Mouse (Mus musculus) thymus, postnatal 10 days (tissue): Measurements from ENCODE around the gene Alox12.

Experiments
- DNase-seq, 2 experiments: peaks; one replicate each; pipeline ENCODE4 v3.0.0; 2021; ENCODE audit warnings: low spot score in 2 of 2

The Alox12 gene

GRCm38 (mm10) chr11:70220731-70221602 is 34.2 kb downstream of the Alox12 start, which contains the start of gene Slc16a13:
TSS of gene Slc16a13 (minus strand) at chr11:70221064.
- DNase-seq = peak; percentile 84 to 85

DNA sequence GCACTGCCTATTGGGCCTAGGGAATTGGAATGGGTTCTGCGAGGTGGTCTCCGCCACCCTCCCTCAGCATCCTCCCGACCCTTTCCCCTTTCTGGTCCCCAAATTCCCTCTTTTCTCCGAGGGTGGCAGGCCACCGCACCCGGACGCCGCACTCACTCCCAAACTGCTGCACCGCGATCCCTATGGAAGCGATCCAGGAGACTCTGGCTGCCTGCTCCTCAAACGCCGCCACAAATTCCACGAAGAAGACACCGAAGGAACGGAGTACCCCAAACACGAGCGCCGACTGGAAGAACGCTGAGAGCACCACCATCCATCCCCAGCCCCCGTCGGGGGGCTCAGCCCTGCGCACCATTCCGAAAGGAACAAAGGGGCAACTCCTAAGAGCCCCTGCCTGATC is 34.8 kb downstream of the Alox12 start:
- DNase-seq = no peak

DNA sequence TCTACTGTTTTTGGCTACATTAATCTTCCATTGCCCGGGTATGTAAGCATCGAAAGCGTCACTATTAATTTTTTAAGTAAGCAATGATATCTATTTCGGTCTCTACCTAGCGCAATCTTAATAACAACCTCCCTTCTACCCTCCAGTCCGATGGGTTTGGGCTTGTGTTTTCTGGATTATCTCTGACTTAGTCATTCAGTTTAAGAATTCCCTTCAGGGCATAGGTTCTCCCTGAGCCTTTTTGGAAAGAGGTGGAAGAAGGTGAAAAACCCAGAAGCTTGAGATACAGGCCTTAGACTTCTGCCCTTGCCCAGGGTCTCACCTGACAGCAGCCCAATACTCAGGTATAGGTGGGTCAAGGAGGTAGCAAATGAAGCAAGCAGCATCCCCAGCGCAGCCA is 35.3 kb downstream of the Alox12 start:
- DNase-seq = no peak

GRCm38 (mm10) chr11:70218741-70219470 is 36.2 kb downstream of the Alox12 start:
- no peak for DNase-seq

DNA sequence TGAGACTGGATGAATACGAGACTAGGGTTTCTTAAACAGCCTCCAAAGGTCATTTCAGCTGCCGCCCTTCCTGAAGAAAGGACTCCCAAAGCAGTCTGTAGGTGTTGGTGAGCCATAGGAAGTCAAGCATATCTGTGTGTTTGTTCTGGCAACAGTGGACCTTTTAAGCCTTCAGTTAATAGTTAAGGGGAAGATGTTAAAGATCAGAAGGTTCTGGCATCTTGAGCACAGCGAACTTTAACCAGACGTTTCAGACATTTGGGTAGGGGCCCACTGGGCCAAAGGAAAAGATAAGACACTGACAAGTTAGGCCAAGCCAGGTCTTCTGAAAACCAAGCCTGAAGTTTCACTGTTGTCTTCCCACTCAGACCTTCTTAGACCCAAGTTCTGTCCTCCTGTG is 37.1 kb downstream of the Alox12 start:
- DNase-seq = no peak

DNA sequence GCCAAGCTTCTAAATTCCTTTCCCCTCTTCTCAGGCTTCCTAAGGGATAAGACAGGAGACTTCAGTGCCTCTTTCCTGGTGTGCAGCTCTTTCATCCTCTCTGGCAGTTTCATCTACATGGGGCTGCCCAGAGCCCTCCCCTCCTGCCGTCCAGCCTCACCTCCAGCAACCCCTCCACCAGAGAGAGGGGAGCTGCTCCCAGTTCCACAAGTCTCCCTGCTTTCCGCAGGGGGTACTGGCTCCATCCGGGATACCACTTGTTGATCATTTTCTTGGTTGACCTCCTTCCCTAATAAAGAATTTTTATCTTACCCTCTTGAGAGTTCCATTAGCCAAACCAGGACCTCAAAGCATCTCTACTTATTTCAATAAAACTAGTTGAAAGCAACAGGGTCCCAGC is 39.0 kb downstream of the Alox12 start:
- no peak for DNase-seq

DNA sequence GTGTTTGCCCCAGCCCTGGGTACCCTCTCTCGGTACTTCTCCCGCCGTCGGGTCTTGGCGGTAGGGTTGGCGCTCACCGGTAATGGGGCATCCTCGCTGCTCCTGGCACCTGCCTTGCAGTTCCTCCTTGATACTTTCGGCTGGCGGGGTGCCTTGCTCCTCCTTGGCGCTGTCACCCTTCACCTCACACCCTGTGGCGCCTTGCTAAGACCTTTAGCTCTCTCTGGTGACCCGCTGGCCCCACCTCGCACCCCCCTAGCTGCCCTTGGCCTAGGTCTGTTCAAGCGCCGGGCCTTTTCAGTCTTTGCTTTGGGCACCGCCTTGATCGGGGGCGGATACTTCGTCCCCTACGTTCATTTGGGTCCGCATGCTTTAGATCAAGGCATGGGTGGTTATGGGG is 39.9 kb downstream of the Alox12 start:
- no peak for DNase-seq

- no peak for DNase-seq
These were observed 40.3 kb downstream of the Alox12 start for GRCm38 (mm10) chr11:70214856-70215209.

DNA sequence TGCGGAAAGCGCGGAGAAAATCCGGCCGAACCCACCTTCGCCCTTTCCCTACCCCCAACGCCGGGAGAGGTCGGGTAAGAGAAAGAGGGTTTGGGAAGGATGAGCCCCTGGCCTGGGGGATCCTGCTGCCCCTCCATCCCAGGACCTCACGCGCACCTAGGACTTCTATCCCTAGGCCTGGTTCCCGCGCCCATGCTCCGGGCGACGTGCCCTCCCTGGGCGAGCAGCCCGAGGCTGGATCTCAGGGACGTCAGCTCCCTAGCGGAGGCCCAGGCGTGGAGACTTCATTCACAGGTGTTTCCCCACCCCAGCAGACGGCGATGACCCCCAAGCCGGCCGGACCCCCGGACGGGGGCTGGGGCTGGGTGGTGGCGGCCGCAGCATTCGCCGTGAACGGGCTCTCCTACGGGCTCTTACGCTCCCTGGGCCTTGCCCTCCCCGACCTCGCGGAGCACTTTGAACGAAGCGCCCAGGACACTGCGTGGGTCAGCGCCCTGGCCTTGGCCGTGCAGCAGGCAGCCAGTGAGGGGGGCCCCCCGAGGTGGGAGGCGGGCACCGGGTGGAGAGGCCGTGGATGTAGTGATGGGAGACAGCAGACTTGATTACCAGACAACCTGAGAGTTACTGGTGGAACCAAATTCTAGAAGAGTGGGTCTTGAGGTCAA is 40.8 kb downstream of the Alox12 start:
- DNase-seq = no peak

DNA sequence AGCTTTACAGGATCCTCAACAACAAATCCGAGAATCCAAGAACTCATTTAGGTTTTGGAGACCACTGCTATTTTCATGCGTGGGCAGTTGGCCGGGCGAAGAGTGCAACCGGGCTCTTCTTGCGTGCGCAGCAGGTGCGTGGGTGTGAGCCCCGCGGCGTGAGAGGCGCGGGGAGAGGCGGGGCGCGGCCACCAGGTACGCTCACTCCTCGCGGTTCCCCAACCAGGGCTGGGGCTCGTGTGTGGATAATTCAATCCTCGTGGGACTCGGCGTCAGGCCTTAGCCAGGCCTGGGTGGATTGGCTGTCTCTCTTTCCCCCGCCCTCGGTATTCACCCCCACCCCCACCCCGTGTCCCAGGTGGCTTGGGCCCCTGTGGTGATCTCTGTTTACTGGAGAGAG is 41.4 kb downstream of the Alox12 start:
- DNase-seq = no peak

DNA sequence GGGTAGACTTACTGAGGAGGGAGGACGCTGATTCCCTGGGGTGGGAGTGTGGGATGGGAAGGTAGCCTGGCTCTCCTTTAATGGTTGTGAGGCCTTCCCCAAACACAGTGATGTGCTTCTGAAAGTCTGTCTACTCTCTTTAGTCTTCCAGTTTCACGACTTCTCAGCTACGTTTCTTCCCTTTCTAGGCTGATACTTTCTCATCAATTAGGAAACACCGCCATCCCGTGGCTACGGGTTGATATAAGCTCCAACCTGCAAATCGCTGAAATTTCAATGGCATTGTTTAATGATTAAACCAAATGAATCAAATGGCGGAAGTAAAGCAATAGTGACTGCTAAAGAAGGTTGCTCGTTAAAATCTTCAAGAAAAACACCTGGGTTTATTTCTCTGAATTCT is 42.3 kb downstream of the Alox12 start:
- DNase-seq = peak in 1 of 2 experiments; percentile 49

GRCm38 (mm10) chr11:70212423-70212822 is 42.7 kb downstream of the Alox12 start, which contains the start of gene Slc16a11:
TSS of gene Slc16a11 (plus strand) at chr11:70212752.
- no peak for DNase-seq

DNA sequence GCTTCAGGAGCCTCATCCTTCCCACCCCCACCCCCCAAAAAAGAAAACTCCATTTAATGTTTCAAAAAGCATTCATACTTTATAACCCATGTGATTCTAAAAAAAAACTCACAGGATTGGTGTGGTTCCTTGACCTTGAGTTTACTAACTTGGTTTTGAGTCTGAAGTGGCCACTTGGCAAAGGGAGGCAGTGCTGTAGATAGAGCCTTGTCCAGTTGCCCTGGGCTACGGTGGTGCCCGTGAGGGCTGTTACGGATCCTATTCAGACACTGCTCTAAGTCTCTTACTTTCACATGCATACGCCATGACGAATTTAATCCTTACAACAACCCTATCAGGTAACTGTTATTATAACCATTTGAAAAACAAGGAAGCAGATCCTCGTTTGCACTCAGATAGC is 43.2 kb downstream of the Alox12 start:
- no peak for DNase-seq

GRCm38 (mm10) chr11:70210681-70211080 is 44.5 kb downstream of the Alox12 start:
- no peak for DNase-seq

DNA sequence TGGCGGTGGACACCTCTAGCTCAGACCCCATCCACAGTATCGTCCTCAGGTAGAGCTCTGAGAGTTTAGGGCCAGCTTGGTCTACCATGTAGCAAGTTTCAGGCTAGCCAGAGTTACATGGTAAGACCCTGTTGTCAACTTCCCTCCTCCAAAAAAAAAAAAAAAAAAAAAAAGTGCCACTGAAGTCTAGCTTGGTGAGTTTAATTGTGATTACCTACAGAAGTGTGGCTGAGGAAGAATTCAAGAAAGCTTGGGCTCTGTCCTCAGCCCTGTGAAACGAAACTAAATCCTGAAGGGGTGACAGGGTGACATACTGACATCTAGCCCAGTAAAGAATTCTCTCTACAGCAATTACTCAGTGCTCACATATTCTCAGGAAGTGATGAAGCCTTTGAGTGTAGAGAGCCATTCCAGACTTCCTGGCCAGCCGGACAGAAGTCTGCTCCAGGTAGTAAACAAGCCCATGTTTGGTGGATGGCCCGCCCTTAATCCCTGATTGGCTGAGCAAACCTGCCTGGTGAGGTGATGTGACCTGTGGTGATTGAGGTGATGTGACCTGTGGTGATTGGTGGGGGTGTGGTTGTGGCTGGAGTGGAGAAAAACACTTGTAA is 46.3 kb downstream of the Alox12 start:
- no peak for DNase-seq

DNA sequence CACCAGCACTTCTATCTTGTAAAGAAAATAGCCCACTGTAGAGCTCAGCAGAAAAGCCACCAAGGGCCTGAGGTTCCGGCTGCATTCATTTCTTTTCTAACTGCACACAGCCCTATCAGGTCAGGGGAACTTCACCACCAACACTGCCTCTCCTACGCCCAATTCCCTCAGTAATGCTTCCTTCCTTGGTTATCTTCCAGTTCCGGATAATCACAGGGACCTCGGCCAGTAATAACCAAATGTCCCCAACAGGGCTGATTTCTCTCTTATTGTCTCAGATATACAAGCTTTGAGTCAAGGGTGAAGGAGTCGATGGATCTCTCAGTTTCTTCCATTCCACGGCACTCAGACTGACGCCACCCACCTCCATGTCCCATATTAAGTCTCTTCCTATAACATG is 47.9 kb downstream of the Alox12 start:
- DNase-seq = no peak

DNA sequence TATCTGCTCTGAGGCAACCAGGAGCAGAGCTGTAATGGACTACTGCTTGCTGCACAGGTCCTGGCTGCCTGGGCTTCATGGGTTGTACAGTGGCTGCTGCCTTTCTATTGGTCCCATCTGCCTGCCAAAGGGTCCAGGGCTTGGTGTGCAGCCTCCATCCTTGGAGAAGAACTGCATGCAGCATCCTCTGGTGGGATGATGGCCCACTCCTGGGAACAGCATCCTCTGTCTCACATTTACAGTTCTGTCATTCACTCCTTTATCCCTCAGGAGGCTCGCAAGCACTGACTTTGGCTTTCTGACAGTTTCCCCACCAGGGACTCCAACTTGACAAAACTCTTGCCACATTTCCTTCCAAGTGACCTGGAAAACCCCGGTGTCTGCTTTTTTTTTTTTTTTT is 48.4 kb downstream of the Alox12 start:
- no peak for DNase-seq

- DNase-seq = peak; percentile 51 to 86
These were observed 53.5 kb downstream of the Alox12 start for GRCm38 (mm10) chr11:70201691-70202090.

DNA sequence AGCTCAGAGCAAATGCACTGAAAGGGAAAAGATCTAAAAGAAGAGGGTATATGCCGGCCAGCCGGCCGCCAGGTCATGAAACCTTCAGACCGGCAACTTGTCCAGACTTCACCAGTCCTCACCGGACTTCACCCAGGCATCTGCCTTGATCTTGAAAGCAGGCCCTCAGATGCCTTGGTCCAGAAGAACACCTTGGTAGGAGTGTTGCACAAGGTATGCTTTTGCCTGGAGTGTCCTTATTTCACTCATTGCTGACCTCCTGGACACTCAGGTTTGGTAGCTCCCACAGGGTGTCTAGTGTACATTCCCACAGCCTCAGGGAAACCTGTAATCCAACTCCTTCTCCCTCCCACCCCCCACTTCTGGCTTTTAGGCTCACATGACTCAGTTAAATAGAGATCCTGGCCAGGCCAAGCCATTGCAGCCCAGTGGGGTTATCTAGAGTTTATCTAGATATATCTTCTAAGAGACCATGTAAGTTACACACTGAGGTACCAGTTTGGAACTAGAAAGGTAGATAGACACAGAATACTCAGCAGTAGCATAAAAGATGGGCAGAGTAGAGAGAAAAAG is 55.0 kb downstream of the Alox12 start:
- no peak for DNase-seq

DNA sequence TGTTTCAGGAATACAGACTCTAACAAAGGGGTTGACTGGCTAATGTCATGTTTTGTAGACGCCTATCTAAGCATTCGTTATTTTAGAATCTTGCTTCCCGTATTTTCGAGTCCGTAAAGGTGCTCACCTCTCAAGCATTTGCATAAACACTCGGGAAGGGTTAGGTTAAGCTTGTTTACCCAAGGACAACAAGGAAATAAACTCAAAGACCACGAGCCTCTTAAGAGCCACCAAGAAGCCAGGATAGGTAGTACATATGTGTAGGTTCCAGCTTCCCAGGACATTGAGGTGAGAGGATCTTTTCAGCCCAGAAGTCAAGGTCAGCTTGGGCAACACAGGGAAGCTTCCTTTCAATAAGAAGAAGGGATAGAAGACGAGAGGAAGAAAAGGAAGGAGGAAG is 56.0 kb downstream of the Alox12 start:
- DNase-seq = no peak

DNA sequence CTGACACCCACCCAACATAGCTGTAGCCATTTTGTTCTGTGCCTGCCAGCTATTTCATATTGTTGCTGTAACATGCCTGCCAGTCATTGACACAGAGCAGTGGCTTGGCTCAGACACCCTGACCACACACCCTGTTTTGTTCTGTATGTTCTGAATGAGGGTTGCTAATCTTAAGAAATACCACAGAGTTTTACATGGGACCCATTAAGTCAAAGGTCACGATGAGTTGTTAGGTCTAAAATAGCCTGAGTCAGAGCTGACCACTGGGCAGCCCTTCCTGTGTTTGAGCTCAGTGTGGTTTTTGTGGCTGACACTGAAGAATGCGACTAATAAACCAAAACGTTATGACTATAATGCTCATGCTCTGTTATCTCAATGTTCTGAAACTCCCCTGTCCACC is 56.8 kb downstream of the Alox12 start:
- no peak for DNase-seq
